Mouse (Mus musculus) liver, postnatal 0 days (tissue): ENCODE results near the gene Slc2a13.

Experiments used
- CTCF ChIP-seq: sonication (generic); IDR thresholded peaks from 2 replicates; pipeline ENCODE4 v1.5.1; 2016; ENCODE audit warnings: antibody characterized with exemption, low read depth
- EP300 ChIP-seq: IDR thresholded peaks from 2 replicates; pipeline ENCODE4 v1.6.1; 2016; ENCODE audit warnings: antibody characterized with exemption, low read depth, mild to moderate bottlenecking

DNA sequence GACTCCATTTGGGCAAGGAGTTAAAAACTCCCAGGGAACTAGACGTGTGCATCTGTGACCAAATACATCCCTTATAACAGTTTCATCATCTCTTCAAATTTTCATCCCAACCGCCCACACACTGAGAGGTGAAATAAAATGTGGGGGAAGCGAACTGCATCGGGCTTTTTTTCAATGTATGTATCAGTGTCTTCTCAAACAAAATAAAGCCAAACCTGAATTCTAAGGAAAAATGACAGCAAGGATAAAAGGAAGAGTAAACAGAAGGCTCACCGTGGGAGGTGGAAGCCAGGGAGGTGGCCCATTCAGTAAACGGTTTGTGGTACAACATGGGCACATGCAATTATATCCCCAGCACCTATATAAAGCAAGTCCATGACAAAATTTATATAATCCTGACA lies 17.7 kb downstream of the Slc2a13 start:
- TF ChIP-seq EP300 (no peak), CTCF (no peak)
